Mouse (Mus musculus): ENCODE measurements at regions not wholly inside any gene's neighbourhood (a gene's known extent, or its start where the extent isn't known, plus 50 kb on each side); places are given as distances from the start of the nearest gene placed in this dataset.

DNA sequence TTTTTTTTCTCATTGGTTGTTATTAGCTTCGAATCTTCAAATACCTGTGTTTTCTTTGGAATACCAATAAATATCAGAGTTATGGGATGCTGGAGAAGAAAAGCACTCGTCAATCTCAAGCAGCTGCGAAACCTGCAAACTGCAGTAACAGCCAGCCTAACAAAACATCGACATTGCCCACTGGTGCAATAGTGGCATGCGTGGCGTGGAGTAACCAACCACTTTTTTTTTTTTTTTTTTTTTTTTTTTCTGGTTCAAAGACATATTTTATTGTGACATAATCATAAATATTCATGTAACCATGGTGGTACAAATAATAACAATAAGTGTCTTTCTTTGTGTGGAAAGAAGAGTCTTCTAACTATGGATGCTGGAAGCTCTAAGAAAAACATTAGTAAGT lies 85.3 kb upstream of the Ctnnd2 start:
- TF ChIP-seq CTCF (IDR thresholded peaks at IDR 0.05; ENCODE audit: low read depth) (no peak), EP300 (IDR thresholded peaks at IDR 0.05; ENCODE audit: low read depth) (no peak)
